Comparison of ENCODE assay signal across 8 mouse cellular contexts in the genomic region with DNA sequence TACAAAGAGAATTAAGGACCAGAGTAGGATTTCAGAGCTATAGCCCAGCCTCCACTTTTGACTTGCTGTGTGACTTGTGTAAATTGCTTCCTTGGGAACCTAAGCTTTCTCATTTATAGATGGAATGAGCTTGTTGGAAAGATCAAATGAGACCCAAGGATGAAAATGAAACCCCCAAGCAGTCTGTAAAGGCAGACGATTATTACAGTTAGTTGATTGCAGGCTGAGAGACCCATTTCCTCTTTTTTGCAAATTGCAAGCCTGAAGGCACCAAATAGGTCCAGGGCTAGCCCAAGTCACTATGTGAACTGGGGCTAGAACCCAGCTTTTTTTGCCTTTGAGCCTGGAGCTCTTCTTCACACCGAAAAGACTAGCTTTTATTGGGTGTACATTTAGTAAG. TPM values are rescaled to one million over a fixed set of nuclear protein-coding genes. Genes with fewer than 3 reads are reported as not detected.
A peak's percentile ranks its signal among the peaks of the same experiment; 100 is the strongest.
DNase-seq lines count a peak whose midpoint lies in the region; ATAC-seq and TF ChIP-seq lines count a peak whose summit lies in the region.

No protein-coding gene starts in this region.

- H3K9ac ChIP-seq in forebrain, postnatal 0 days, result no peak overlapping the region
- peak overlapping the region; percentile 1; the same call in 1 of the 2 replicates for H3K9ac ChIP-seq in liver, embryonic 16.5 days (ENCODE audit: low read depth, low read length)

- H3K9me3 ChIP-seq in forebrain, postnatal 0 days (ENCODE audit: low read length), result no peaks in the 10 kb centered on the region
- no peaks in the 10 kb centered on the region for H3K9me3 ChIP-seq in liver, embryonic 16.5 days (replicated peaks; ENCODE audit: control insufficient read depth, low read length)

- no peaks in the 10 kb centered on the region for H3K27me3 ChIP-seq in forebrain, postnatal 0 days (ENCODE audit: insufficient read depth, low read length)
- H3K27me3 ChIP-seq in liver, embryonic 16.5 days (ENCODE audit: control insufficient read depth, insufficient read depth, low read depth, low read length), result no peaks in the 10 kb centered on the region

- TF ChIP-seq CTCF in gastrocnemius, adult 2 months (IDR thresholded peaks at IDR 0.05), result no peak
- no peak for TF ChIP-seq CTCF in forebrain, postnatal 0 days (IDR thresholded peaks at IDR 0.05; ENCODE audit: low read depth)

- 44% methylated on average over 2 of the region's 2 CpGs for WGBS in forebrain, postnatal 0 days
- 11% methylated on average over 2 of the region's 2 CpGs for WGBS in liver, embryonic 16.5 days (ENCODE audit: insufficient replicate concordance)

- H3K4me3 ChIP-seq in gastrocnemius, adult 2 months, result peak overlapping the region; percentile 82
- H3K4me3 ChIP-seq in forebrain, postnatal 0 days (ENCODE audit: low read depth, low read length), result peak overlapping the region; percentile 48; the same call in 1 of the 2 replicates
- H3K4me3 ChIP-seq in liver, embryonic 16.5 days (ENCODE audit: low read depth, low read length), result peak overlapping the region; percentile 72

- no peaks in the 10 kb centered on the region for H3K4me1 ChIP-seq in forebrain, postnatal 0 days (ENCODE audit: insufficient read depth)
- peaks cover 33% of the 10 kb centered on the region for H3K4me1 ChIP-seq in liver, embryonic 16.5 days (ENCODE audit: control insufficient read depth, low read depth, low read length)

- DNase-seq in gastrocnemius, adult 2 months, result no peak
- no peak for DNase-seq in gastrocnemius, adult 18-20 months (ENCODE audit: low spot score)
- DNase-seq in B cell, adult 2 months, result peak; percentile 48 to 52
- no peak for DNase-seq in forebrain, postnatal 0 days
- no peak for DNase-seq in adrenal gland, adult 2 months
- no peak for DNase-seq in kidney, adult 11 months
- DNase-seq in cerebellum, adult 11-12 months, result no peak

- H3K4me2 ChIP-seq in forebrain, postnatal 0 days (ENCODE audit: low read depth), result peak overlapping the region; percentile 55
- H3K4me2 ChIP-seq in liver, embryonic 16.5 days (ENCODE audit: low read depth, low read length), result peak overlapping the region; percentile 80

- intact Hi-C loops in gastrocnemius, adult 2 months (cut with DNase I), result loop anchor here (2.0 kb wide), 1 partner anchor 102 kb away; no protein-coding TSS in a partner anchor

- ATAC-seq in forebrain, postnatal 0 days, result no peak
- no peak for ATAC-seq in liver, embryonic 16.5 days (ENCODE audit: low read depth)

- no peaks in the 10 kb centered on the region for H3K36me3 ChIP-seq in forebrain, postnatal 0 days (ENCODE audit: insufficient read depth)
- no peaks in the 10 kb centered on the region for H3K36me3 ChIP-seq in liver, embryonic 16.5 days (ENCODE audit: control insufficient read depth, insufficient read depth)

- H3K27ac ChIP-seq in gastrocnemius, adult 2 months, result peak overlapping the region; percentile 98
- peak overlapping the region; percentile 82 for H3K27ac ChIP-seq in forebrain, postnatal 0 days (ENCODE audit: low read depth, low read length)
- H3K27ac ChIP-seq in liver, embryonic 16.5 days (ENCODE audit: low read length), result peak overlapping the region; percentile 66

RNA-seq across cellular contexts. Expression of gene Stard10, which starts 5.8 kb away (rescaled TPM):
- total RNA-seq in gastrocnemius, adult 2 months (2021), result 10 to 100 TPM; 32.5 to 49.8 TPM
- total RNA-seq in gastrocnemius, adult 18-20 months (2021), result 10 to 100 TPM; 40.4 to 41.1 TPM
- 17.3 and 24.5 TPM in 2 replicates for total RNA-seq in forebrain, postnatal 0 days (2014; rRNA removed)
- 11.0 and 12.2 TPM in 2 replicates for polyA plus RNA-seq in forebrain, postnatal 0 days (2015; fragmentation: Nextera tagmentation; extraction: Ambion mirVana)
- polyA plus RNA-seq in liver, embryonic 16.5 days (2015; fragmentation: Nextera tagmentation; extraction: Ambion mirVana), result 128 and 142 TPM in 2 replicates
- total RNA-seq in adrenal gland, adult 2 months (2021), result 10 to 100 TPM; 29.9 to 78.1 TPM
- polyA plus RNA-seq in adrenal gland, adult 2 months (2012; rRNA removed), result 27.6 and 46.9 TPM in 2 replicates

RNA-seq across cellular contexts. Expression of gene Atg16l2, which starts 9.0 kb away (rescaled TPM):
- total RNA-seq in gastrocnemius, adult 2 months (2021), result 10 to 100 TPM in 1 of 2 experiments, 1 to 10 TPM in 1; 8.0 to 12.0 TPM
- 1 to 10 TPM; 6.5 to 8.9 TPM for total RNA-seq in gastrocnemius, adult 18-20 months (2021)
- 35.3 and 51.9 TPM in 2 replicates for total RNA-seq in forebrain, postnatal 0 days (2014; rRNA removed)
- 13.9 and 21.6 TPM in 2 replicates for polyA plus RNA-seq in forebrain, postnatal 0 days (2015; fragmentation: Nextera tagmentation; extraction: Ambion mirVana)
- polyA plus RNA-seq in liver, embryonic 16.5 days (2015; fragmentation: Nextera tagmentation; extraction: Ambion mirVana), result 7.2 and 7.6 TPM in 2 replicates
- total RNA-seq in adrenal gland, adult 2 months (2021), result 10 to 100 TPM; 17.7 to 22.3 TPM
- polyA plus RNA-seq in adrenal gland, adult 2 months (2012; rRNA removed), result 17.5 and 19.5 TPM in 2 replicates

RNA-seq across cellular contexts. Expression of gene Arap1, which starts 36.8 kb away (rescaled TPM):
- total RNA-seq in gastrocnemius, adult 2 months (2021), result 10 to 100 TPM; 19.9 to 30.6 TPM
- total RNA-seq in gastrocnemius, adult 18-20 months (2021), result 10 to 100 TPM; 18.6 to 21.4 TPM
- total RNA-seq in forebrain, postnatal 0 days (2014; rRNA removed), result 14.3 and 15.8 TPM in 2 replicates
- 8.0 and 10.5 TPM in 2 replicates for polyA plus RNA-seq in forebrain, postnatal 0 days (2015; fragmentation: Nextera tagmentation; extraction: Ambion mirVana)
- 17.3 and 22.5 TPM in 2 replicates for polyA plus RNA-seq in liver, embryonic 16.5 days (2015; fragmentation: Nextera tagmentation; extraction: Ambion mirVana)
- total RNA-seq in adrenal gland, adult 2 months (2021), result 10 to 100 TPM; 31.2 to 49.8 TPM
- 58.4 and 60.7 TPM in 2 replicates for polyA plus RNA-seq in adrenal gland, adult 2 months (2012; rRNA removed)

Comparison
In these comparisons a context has a peak if more than half of its experiments do, and no peak if none do; other contexts are left out.
1. DNase-seq: peak in B cell, adult 2 months (2 of 2); none in gastrocnemius, adult 2 months (single experiment), gastrocnemius, adult 18-20 months (single experiment), forebrain, postnatal 0 days (single experiment), adrenal gland, adult 2 months (single experiment), kidney, adult 11 months (single experiment) and cerebellum, adult 11-12 months (single experiment).
2. Peak in every context shown above with its lines, with median percentiles within 50 percentile points of each other: H3K27ac ChIP-seq and H3K4me3 ChIP-seq.